Mouse (Mus musculus) myocyte (in vitro differentiated cells): ENCODE data around the gene Cops4. TPM values are rescaled to one million over a fixed set of nuclear protein-coding genes. Genes with fewer than 3 reads are reported as not detected.

Source experiments
- H3K27me3 ChIP-seq: one replicate; pipeline ENCODE4 v1.6.1; 2011; ENCODE audit not compliant: control insufficient read depth, insufficient read depth, insufficient read length
- H3K36me3 ChIP-seq: one replicate; pipeline ENCODE4 v1.6.1; 2011; ENCODE audit not compliant: control insufficient read depth, insufficient read depth
- H3K4me2 ChIP-seq: one replicate; pipeline ENCODE4 v1.6.1; 2011; ENCODE audit warnings: low read depth, control low read depth
- H3K4me3 ChIP-seq: one replicate; pipeline ENCODE4 v1.5.1; 2011; ENCODE audit warnings: mild to moderate bottlenecking, control low read depth, moderate library complexity
- H3K79me2 ChIP-seq: one replicate; pipeline ENCODE4 v1.6.1; 2011; ENCODE audit not compliant: control insufficient read depth, insufficient read depth
- H3ac ChIP-seq: one replicate; pipeline ENCODE4 v1.6.1; 2011; ENCODE audit not compliant: control insufficient read depth, insufficient read length
- CEBPB ChIP-seq: IDR thresholded peaks from 2 replicates; pipeline ENCODE4 v1.6.1; 2011; ENCODE audit warnings: mild to moderate bottlenecking, moderate library complexity; ENCODE audit not compliant: poor library complexity, insufficient read depth, severe bottlenecking
- E2F4 ChIP-seq: IDR thresholded peaks from one replicate; pipeline ENCODE4 v1.6.1; 2011; ENCODE audit warnings: mild to moderate bottlenecking, control low read depth, moderate library complexity; ENCODE audit not compliant: insufficient read depth
- MAX ChIP-seq: IDR thresholded peaks from one replicate; pipeline ENCODE4 v1.6.1; 2011; ENCODE audit warnings: low read depth, mild to moderate bottlenecking, control low read depth
- MYOD1 ChIP-seq, 3 experiments: IDR thresholded peaks; one replicate each; pipeline ENCODE4 v1.6.1; 2011; ENCODE audit warnings: control low read depth in 2 of 3, low read depth in 2 of 3, mild to moderate bottlenecking in 2 of 3, moderate library complexity in 1 of 3; ENCODE audit not compliant: insufficient read length in 2 of 3, control insufficient read depth in 1 of 3
- MYOG ChIP-seq, 3 experiments: IDR thresholded peaks; one replicate each; pipeline ENCODE4 v1.6.1; 2011; ENCODE audit warnings: control low read depth in 2 of 3, low read depth in 2 of 3, mild to moderate bottlenecking in 2 of 3; ENCODE audit not compliant: insufficient read length in 2 of 3, control insufficient read depth in 1 of 3, insufficient read depth in 1 of 3
- POLR2A ChIP-seq: IDR thresholded peaks from one replicate; pipeline ENCODE4 v1.6.1; 2011; ENCODE audit warnings: low read depth, mild to moderate bottlenecking, control low read depth, moderate library complexity; ENCODE audit not compliant: insufficient read length
- POLR2AphosphoS2 ChIP-seq: IDR thresholded peaks from one replicate; pipeline ENCODE4 v1.6.1; 2011; ENCODE audit warnings: low read depth, control low read depth; ENCODE audit not compliant: insufficient read length
- REST ChIP-seq: IDR thresholded peaks from one replicate; pipeline ENCODE4 v1.6.1; 2011; ENCODE audit warnings: mild to moderate bottlenecking, control low read depth, moderate library complexity; ENCODE audit not compliant: insufficient read depth, insufficient read length
- SRF ChIP-seq: IDR thresholded peaks from one replicate; pipeline ENCODE4 v1.6.1; 2011; ENCODE audit warnings: low read depth; ENCODE audit not compliant: control insufficient read depth, insufficient read length
- TCF12 ChIP-seq: IDR thresholded peaks from one replicate; pipeline ENCODE4 v1.6.1; 2011; ENCODE audit warnings: mild to moderate bottlenecking, control low read depth; ENCODE audit not compliant: poor library complexity, insufficient read depth, severe bottlenecking
- TCF3 ChIP-seq: IDR thresholded peaks from one replicate; pipeline ENCODE4 v1.6.1; 2011; ENCODE audit warnings: low read depth, control low read depth; ENCODE audit not compliant: insufficient read length
- USF1 ChIP-seq: IDR thresholded peaks from one replicate; pipeline ENCODE4 v1.6.1; 2011; ENCODE audit warnings: low read depth, mild to moderate bottlenecking, control low read depth, moderate library complexity
- polyA plus RNA-seq: library from polyadenylated mRNA; unstranded; fragments of >200 nt; fragmentation: generic; extraction: Trizol; gene quantifications from one replicate; pipeline ENCODE4 v1.2.1, GENCODE M21; 2012; ENCODE audit warnings: missing spikeins

Gene Cops4
- polyA plus RNA-seq, 1 experiment = 104 TPM

GRCm38 (mm10) chr5:100582435-100582826 is 64.3 kb downstream of the Cops4 start:
- Histone ChIP-seq H3K4me2 (peak overlapping the region; percentile 42), H3K79me2 (no peaks in the 10 kb centered on the region), H3K4me3 (no peak overlapping the region), H3K27me3 (no peaks in the 10 kb centered on the region), H3ac (no peak overlapping the region), H3K36me3 (no peaks in the 10 kb centered on the region)
- TF ChIP-seq CEBPB (no peak), MYOG (IDR thresholded peaks at IDR 0.05; ENCODE audit: control insufficient read depth in 1 of 3, insufficient read depth in 1 of 3, insufficient read length in 2 of 3, low read depth in 2 of 3) (no peak), MYOD1 (IDR thresholded peaks at IDR 0.05; ENCODE audit: control insufficient read depth in 1 of 3, insufficient read length in 2 of 3, low read depth in 2 of 3) (no peak), REST (no peak), TCF12 (no peak), USF1 (no peak), POLR2A (no peak), MAX (no peak), POLR2AphosphoS2 (no peak), E2F4 (no peak), TCF3 (no peak), SRF (no peak)

GRCm38 (mm10) chr5:100583066-100583465 is 65.0 kb downstream of the Cops4 start:
- no peak overlapping the region for H3K4me2 ChIP-seq
- TF ChIP-seq POLR2A (no peak), CEBPB (no peak), REST (no peak), E2F4 (no peak), SRF (no peak), TCF3 (no peak), TCF12 (no peak)
- H3K79me2 ChIP-seq = no peaks in the 10 kb centered on the region
- no peaks in the 10 kb centered on the region for H3K27me3 ChIP-seq
- no peaks in the 10 kb centered on the region for H3K36me3 ChIP-seq
- no peak overlapping the region for H3ac ChIP-seq
- H3K4me3 ChIP-seq = no peak overlapping the region

GRCm38 (mm10) chr5:100585206-100585644 is 67.1 kb downstream of the Cops4 start:
- H3K79me2 ChIP-seq = no peaks in the 10 kb centered on the region
- no peak overlapping the region for H3ac ChIP-seq
- H3K36me3 ChIP-seq = no peaks in the 10 kb centered on the region
- no peak overlapping the region for H3K4me3 ChIP-seq
- H3K4me2 ChIP-seq = no peak overlapping the region
- no peaks in the 10 kb centered on the region for H3K27me3 ChIP-seq
- TF ChIP-seq USF1 = no peak
- TF ChIP-seq CEBPB = no peak
- TF ChIP-seq TCF3 = no peak
- TF ChIP-seq TCF12 = no peak
- no peak for TF ChIP-seq SRF
- TF ChIP-seq E2F4 = no peak
- TF ChIP-seq MAX = no peak
- TF ChIP-seq REST = no peak
- no peak for TF ChIP-seq MYOD1 (IDR thresholded peaks at IDR 0.05; ENCODE audit: control insufficient read depth in 1 of 3, insufficient read length in 2 of 3, low read depth in 2 of 3)
- no peak for TF ChIP-seq POLR2AphosphoS2
- no peak for TF ChIP-seq POLR2A
- no peak for TF ChIP-seq MYOG (IDR thresholded peaks at IDR 0.05; ENCODE audit: control insufficient read depth in 1 of 3, insufficient read depth in 1 of 3, insufficient read length in 2 of 3, low read depth in 2 of 3)

- no peak for TF ChIP-seq POLR2AphosphoS2
- TF ChIP-seq MAX = no peak
- Histone ChIP-seq H3K4me2 (no peak overlapping the region), H3K27me3 (no peaks in the 10 kb centered on the region), H3K4me3 (no peak overlapping the region), H3K36me3 (no peaks in the 10 kb centered on the region), H3K79me2 (no peaks in the 10 kb centered on the region), H3ac (no peak overlapping the region)
Observed at GRCm38 (mm10) chr5:100585657-100586056, 67.5 kb downstream of the Cops4 start.

- no peaks in the 10 kb centered on the region for H3K79me2 ChIP-seq
- H3K27me3 ChIP-seq = no peaks in the 10 kb centered on the region
- H3K4me2 ChIP-seq = no peak overlapping the region
- H3ac ChIP-seq = no peak overlapping the region
- TF ChIP-seq POLR2A = no peak
- no peak for TF ChIP-seq E2F4
- TF ChIP-seq REST = no peak
- no peak for TF ChIP-seq CEBPB
- no peak overlapping the region for H3K4me3 ChIP-seq
- no peaks in the 10 kb centered on the region for H3K36me3 ChIP-seq
Observed at GRCm38 (mm10) chr5:100587136-100587535, 69.0 kb downstream of the Cops4 start.

- Histone ChIP-seq H3K79me2 (no peaks in the 10 kb centered on the region), H3K27me3 (no peaks in the 10 kb centered on the region), H3K4me2 (no peak overlapping the region), H3K36me3 (no peaks in the 10 kb centered on the region), H3ac (no peak overlapping the region), H3K4me3 (no peak overlapping the region)
- peak; percentile 47; the same call in 1 of the 2 replicates for TF ChIP-seq CEBPB
- TF ChIP-seq REST = no peak
Observed at GRCm38 (mm10) chr5:100587626-100588025, 69.5 kb downstream of the Cops4 start.
